Mouse (Mus musculus): ENCODE data around the gene Tas2r119.

- TF ChIP-seq CTCF (conservative IDR thresholded peaks at IDR 0.05; ENCODE audit: low read length) (no peak), NANOG (IDR thresholded peaks at IDR 0.05; ENCODE audit: borderline replicate concordance, low read length) (no peak)
Observed at GRCm38 (mm10) chr15:32204908-32205307, 27.8 kb downstream of the Tas2r119 start.
